Mouse (Mus musculus): ENCODE results near the gene Cinp. TPM values are rescaled to one million over a fixed set of nuclear protein-coding genes. Genes with fewer than 3 reads are reported as not detected.

Cinp gene
- 10 to 100 TPM; 18.2 to 19.8 TPM for total RNA-seq (2023)

DNA sequence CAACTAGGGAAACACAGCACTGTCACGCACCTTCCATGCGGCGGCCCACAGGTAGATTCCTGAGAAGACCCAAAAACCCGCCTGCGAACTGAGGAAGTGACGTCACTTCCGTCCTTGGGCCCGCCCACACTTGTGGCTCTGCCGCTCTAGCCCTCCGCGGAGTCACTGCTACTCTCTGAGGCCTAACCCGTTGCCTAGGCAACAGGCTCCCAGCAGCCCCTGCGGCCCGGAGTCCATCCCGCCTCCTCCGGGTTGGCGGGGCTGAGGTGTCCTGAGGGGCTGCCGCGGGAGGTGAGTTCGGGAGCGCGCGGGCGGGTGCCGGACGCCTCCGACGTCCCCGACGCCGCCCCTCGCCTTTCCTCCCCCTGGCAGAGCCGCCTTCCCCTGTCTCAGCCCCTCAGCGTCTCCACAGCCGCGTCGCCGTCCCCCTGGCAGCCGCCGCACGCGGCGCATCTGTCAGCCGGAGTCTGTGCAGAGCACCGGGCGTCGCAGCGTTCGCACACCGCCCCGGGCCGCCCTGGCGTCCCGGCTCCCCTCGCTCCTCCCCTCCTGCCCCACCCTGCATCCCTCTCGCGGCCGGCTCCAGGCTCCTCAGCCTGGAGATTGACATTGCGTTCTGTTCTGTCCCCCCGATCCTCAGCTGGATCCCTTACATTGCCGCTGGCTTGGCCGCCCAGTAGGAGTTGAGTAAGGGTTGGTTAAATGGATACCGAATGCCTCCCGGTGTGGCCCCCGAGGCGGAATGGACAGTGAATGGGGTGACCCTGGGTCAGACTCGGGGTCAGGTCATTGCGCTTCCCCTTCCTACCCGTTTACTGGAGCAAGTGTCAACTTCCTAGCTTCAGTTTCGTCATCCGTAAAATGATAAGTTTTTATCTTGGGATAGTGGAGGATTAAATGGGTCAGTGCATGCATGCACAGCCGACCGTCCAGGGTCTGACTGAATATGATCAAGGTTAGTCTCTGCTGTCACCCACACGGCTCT lies at the start of gene Cinp, which contains the start of gene Tecpr2:
Gene Cinp (minus strand): TSS at position 110 of the 985 bp plus-strand sequence.
Gene Tecpr2 (plus strand): TSS at position 229 of the 985 bp plus-strand sequence.

DNA sequence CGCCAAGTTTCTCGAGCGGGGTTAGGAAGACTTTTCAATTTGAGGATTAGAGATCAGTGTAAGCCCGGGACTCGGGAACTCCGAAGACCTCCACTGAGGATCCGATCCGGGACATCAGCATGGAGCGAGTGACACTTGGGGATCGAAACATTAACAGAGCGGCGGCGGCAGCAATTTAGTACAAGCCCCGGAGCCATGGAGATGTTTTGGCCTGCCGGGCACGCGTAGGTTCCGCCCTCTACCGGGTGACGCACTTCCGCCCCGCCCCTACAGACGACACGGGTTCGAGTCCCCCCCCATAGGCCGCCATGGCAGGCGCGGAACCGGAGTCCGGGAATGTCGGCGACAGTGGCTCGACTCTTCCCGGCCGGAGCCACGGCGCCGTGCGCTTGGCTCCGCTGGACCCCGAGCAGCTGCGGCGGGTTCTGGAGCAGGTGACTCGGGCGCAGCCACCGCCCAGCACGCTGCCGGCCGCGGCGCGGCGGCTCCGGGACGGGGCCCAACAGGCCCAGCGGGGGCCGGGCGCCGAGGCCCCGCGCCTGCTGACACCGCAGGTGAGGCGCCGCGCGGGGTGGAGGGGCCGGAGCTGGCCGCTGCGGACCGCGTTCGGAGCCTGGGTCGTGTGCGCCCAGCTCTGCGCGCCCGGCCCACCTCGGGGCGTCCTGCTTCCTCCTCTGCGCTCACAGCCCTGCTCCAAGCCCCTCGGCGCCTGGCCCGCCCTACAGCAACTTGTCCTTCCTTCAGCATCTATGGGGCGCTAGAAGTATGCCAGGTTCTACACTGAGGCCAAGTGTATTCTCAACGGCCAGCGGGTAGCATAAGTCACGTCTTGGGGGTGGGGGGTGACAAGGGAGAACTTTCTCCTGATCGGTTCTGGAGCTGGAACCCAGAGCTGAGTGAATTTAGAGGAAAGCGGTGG lies 38.7 kb downstream of the Cinp start, which contains the start of gene Zfp839:
Gene Zfp839 (plus strand): TSS at position 244 of the 919 bp plus-strand sequence.

DNA sequence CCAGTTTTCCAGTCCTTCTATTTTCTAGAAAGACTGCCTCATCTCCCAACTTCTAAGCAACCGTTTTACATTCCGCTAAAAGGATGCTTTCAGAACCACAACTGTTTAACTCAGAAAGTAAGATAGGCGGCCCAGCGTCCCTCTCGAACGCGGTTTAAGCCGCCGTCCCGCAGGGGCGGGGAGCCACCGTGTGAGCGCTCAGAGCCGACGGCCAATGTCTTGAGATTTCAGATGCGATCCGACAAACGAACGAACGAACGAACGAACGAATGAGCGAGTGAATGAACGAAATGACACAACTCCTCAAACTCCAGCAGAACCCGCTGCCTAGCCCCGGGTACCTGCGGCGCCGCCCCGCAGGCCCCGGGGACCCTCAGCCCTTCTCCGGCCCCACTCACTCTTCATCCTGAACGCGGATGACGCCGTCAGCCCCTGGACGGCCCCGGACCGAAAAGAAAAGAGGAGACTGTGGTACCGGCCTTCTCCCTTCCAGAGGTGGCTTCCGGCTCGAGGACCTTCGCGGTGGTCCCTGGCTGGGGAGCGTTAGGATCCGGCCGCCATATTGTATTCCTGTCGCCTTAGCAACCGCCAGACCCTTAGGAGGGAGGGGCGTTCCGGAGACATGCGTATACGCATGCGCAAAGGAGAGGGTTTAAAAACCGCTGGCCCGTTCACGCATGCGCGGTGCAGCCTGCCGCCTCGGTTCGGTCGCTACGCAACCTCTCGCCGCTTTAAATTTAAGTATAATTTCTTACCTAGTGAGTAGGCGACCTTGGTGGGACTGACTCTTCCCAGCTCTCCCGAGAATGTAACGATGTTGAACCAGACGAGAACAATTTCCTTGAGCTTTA lies 48.4 kb downstream of the Cinp start, which contains the start of gene Mok:
Gene Mok (minus strand): TSS at position 592 of the 851 bp plus-strand sequence.

Other genes with a start within 250 kb of the Cinp start
- gene 1700001K19Rik, start 206.5 kb downstream of the Cinp start, total RNA-seq (2023), result not detected
- 100 to 1,000 TPM; 343 to 448 TPM for gene Hsp90aa1, start 186.4 kb downstream of the Cinp start, total RNA-seq (2023)
- 10 to 100 TPM; 38.3 to 40.4 TPM for gene Wdr20, start 151.2 kb downstream of the Cinp start, total RNA-seq (2023)
- under 1 TPM; 0.48 to 0.99 TPM for gene Mok, start 48.2 kb downstream of the Cinp start, total RNA-seq (2023)
- 1 to 10 TPM; 4.8 to 5.0 TPM for gene Zfp839, start 38.9 kb downstream of the Cinp start, total RNA-seq (2023)
- gene Tecpr2, start 119 bp upstream of the Cinp start, total RNA-seq (2023), result 1 to 10 TPM; 6.2 TPM
- 10 to 100 TPM; 20.5 to 26.4 TPM for gene Ankrd9, start 89.9 kb upstream of the Cinp start, total RNA-seq (2023)
- 10 to 100 TPM; 38.7 to 41.7 TPM for gene Rcor1, start 150.2 kb upstream of the Cinp start, total RNA-seq (2023)